Mouse (Mus musculus): ENCODE data around the gene Lamb2. TPM values are rescaled to one million over a fixed set of nuclear protein-coding genes. Genes with fewer than 3 reads are reported as not detected.

The Lamb2 gene
- polyA plus RNA-seq, 1 experiment from 2014 or later: 42.7 TPM

GRCm38 (mm10) chr9:108466219-108466618 is 13.3 kb upstream of the Lamb2 start:
- no peak overlapping the region for H3K4me3 ChIP-seq
- WGBS: 91% methylated on average over 2 of the region's 2 CpGs

GRCm38 (mm10) chr9:108469430-108469829 is 10.1 kb upstream of the Lamb2 start:
- peaks cover 35% of the 10 kb centered on the region for H3K36me3 ChIP-seq
- H3K9me3 ChIP-seq (replicated peaks): no peaks in the 10 kb centered on the region; the same call in 1 of the 2 replicates
- 87% methylated on average over 5 of the region's 5 CpGs for WGBS
- H3K27ac ChIP-seq (replicated peaks): no peak overlapping the region
- no peaks in the 10 kb centered on the region for H3K27me3 ChIP-seq (ENCODE audit: low read depth, poor library complexity, severe bottlenecking)
- H3K4me3 ChIP-seq: no peak overlapping the region
- H3K4me1 ChIP-seq: no peaks in the 10 kb centered on the region
- DNase-seq (ENCODE audit: low spot score): no peak

More at GRCm38 (mm10) chr9:108466219-108466618, 13.3 kb upstream of the Lamb2 start:
- DNase-seq (ENCODE audit: low spot score): no peak
- Histone ChIP-seq H3K9me3 (replicated peaks) (no peaks in the 10 kb centered on the region; the same call in 1 of the 2 replicates), H3K27ac (replicated peaks) (no peak overlapping the region), H3K36me3 (peaks cover 59% of the 10 kb centered on the region), H3K27me3 (ENCODE audit: low read depth, poor library complexity, severe bottlenecking) (no peaks in the 10 kb centered on the region), H3K4me1 (peaks cover 15% of the 10 kb centered on the region)

- no peak overlapping the region for H3K4me3 ChIP-seq
- H3K27me3 ChIP-seq (ENCODE audit: low read depth, poor library complexity, severe bottlenecking): no peaks in the 10 kb centered on the region
- peaks cover 31% of the 10 kb centered on the region for H3K36me3 ChIP-seq
- no peak overlapping the region for H3K27ac ChIP-seq (replicated peaks)
- DNase-seq (ENCODE audit: low spot score): no peak
- H3K9me3 ChIP-seq (replicated peaks): no peaks in the 10 kb centered on the region; the same call in 1 of the 2 replicates
- 85% methylated on average over 4 of the region's 4 CpGs for WGBS
- no peaks in the 10 kb centered on the region for H3K4me1 ChIP-seq
Observed at GRCm38 (mm10) chr9:108469845-108470244, 9.7 kb upstream of the Lamb2 start.

GRCm38 (mm10) chr9:108474528-108474927 is 5.0 kb upstream of the Lamb2 start:
- no peak for DNase-seq (ENCODE audit: low spot score)
- Histone ChIP-seq H3K4me3 (no peak overlapping the region), H3K36me3 (no peaks in the 10 kb centered on the region), H3K9me3 (replicated peaks) (no peaks in the 10 kb centered on the region), H3K4me1 (peaks cover 17% of the 10 kb centered on the region), H3K27me3 (ENCODE audit: low read depth, poor library complexity, severe bottlenecking) (no peaks in the 10 kb centered on the region), H3K27ac (replicated peaks) (no peak overlapping the region)
- WGBS: 67% methylated on average over 1 of the region's 1 CpGs

GRCm38 (mm10) chr9:108478638-108479156 is 839 bp upstream of the Lamb2 start:
- WGBS: under 1% methylated on average over 20 of the region's 20 CpGs
- Histone ChIP-seq H3K27ac (replicated peaks) (peak overlapping the region; percentile 91), H3K4me3 (peak overlapping the region; percentile 63), H3K27me3 (ENCODE audit: low read depth, poor library complexity, severe bottlenecking) (no peaks in the 10 kb centered on the region), H3K36me3 (peaks cover 21% of the 10 kb centered on the region), H3K9me3 (replicated peaks) (no peaks in the 10 kb centered on the region), H3K4me1 (peaks cover 36% of the 10 kb centered on the region)
- DNase-seq (ENCODE audit: low spot score): peak; percentile 89

- no peaks in the 10 kb centered on the region for H3K27me3 ChIP-seq (ENCODE audit: low read depth, poor library complexity, severe bottlenecking)
- WGBS: 31% methylated on average over 11 of the region's 11 CpGs
- peaks cover 36% of the 10 kb centered on the region for H3K4me1 ChIP-seq
- peak overlapping the region; percentile 91 for H3K27ac ChIP-seq (replicated peaks)
- peak overlapping the region; percentile 63 for H3K4me3 ChIP-seq
- peak; percentile 56 for DNase-seq (ENCODE audit: low spot score)
- H3K36me3 ChIP-seq: peaks cover 27% of the 10 kb centered on the region
- no peaks in the 10 kb centered on the region for H3K9me3 ChIP-seq (replicated peaks)
Observed at GRCm38 (mm10) chr9:108479241-108479640, 295 bp upstream of the Lamb2 start.

- no peaks in the 10 kb centered on the region for H3K27me3 ChIP-seq (ENCODE audit: low read depth, poor library complexity, severe bottlenecking)
- H3K27ac ChIP-seq (replicated peaks): peak overlapping the region; percentile 35; the same call in 1 of the 2 replicates
- H3K4me3 ChIP-seq: peak overlapping the region; percentile 63
- peaks cover 36% of the 10 kb centered on the region for H3K4me1 ChIP-seq
- no peak for DNase-seq (ENCODE audit: low spot score)
- H3K36me3 ChIP-seq: peaks cover 44% of the 10 kb centered on the region
- WGBS: 93% methylated on average over 28 of the region's 28 CpGs
- H3K9me3 ChIP-seq (replicated peaks): no peaks in the 10 kb centered on the region
Observed at GRCm38 (mm10) chr9:108480813-108481519, 1.4 kb downstream of the Lamb2 start.

GRCm38 (mm10) chr9:108481520-108482210 is 2.1 kb downstream of the Lamb2 start:
- peaks cover 36% of the 10 kb centered on the region for H3K4me1 ChIP-seq
- H3K27ac ChIP-seq (replicated peaks): no peak overlapping the region
- H3K9me3 ChIP-seq (replicated peaks): no peaks in the 10 kb centered on the region
- peaks cover 51% of the 10 kb centered on the region for H3K36me3 ChIP-seq
- DNase-seq (ENCODE audit: low spot score): no peak
- 90% methylated on average over 19 of the region's 19 CpGs for WGBS
- H3K27me3 ChIP-seq (ENCODE audit: low read depth, poor library complexity, severe bottlenecking): no peaks in the 10 kb centered on the region
- H3K4me3 ChIP-seq: no peak overlapping the region

- 93% methylated on average over 18 of the region's 18 CpGs for WGBS
- Histone ChIP-seq H3K4me1 (peaks cover 32% of the 10 kb centered on the region), H3K27me3 (ENCODE audit: low read depth, poor library complexity, severe bottlenecking) (no peaks in the 10 kb centered on the region), H3K27ac (replicated peaks) (no peak overlapping the region), H3K9me3 (replicated peaks) (no peaks in the 10 kb centered on the region), H3K36me3 (peaks cover 66% of the 10 kb centered on the region), H3K4me3 (no peak overlapping the region)
- no peak for DNase-seq (ENCODE audit: low spot score)
Observed at GRCm38 (mm10) chr9:108483051-108483790, 3.7 kb downstream of the Lamb2 start.

- H3K27me3 ChIP-seq (ENCODE audit: low read depth, poor library complexity, severe bottlenecking): no peaks in the 10 kb centered on the region
- 94% methylated on average over 15 of the region's 15 CpGs for WGBS
- H3K27ac ChIP-seq (replicated peaks): no peak overlapping the region
- no peaks in the 10 kb centered on the region for H3K9me3 ChIP-seq (replicated peaks)
- H3K36me3 ChIP-seq: peaks cover 74% of the 10 kb centered on the region
- DNase-seq (ENCODE audit: low spot score): no peak
- H3K4me3 ChIP-seq: no peak overlapping the region
- peaks cover 24% of the 10 kb centered on the region for H3K4me1 ChIP-seq
Observed at GRCm38 (mm10) chr9:108484021-108484420, 4.5 kb downstream of the Lamb2 start.

- no peak for DNase-seq (ENCODE audit: low spot score)
- WGBS: 93% methylated on average over 19 of the region's 19 CpGs
- Histone ChIP-seq H3K27ac (replicated peaks) (no peak overlapping the region), H3K9me3 (replicated peaks) (no peaks in the 10 kb centered on the region), H3K4me3 (no peak overlapping the region), H3K4me1 (peaks cover 21% of the 10 kb centered on the region), H3K36me3 (peaks cover 82% of the 10 kb centered on the region), H3K27me3 (ENCODE audit: low read depth, poor library complexity, severe bottlenecking) (no peaks in the 10 kb centered on the region)
Observed at GRCm38 (mm10) chr9:108485301-108485875, 5.9 kb downstream of the Lamb2 start.

GRCm38 (mm10) chr9:108486973-108487530 is 7.5 kb downstream of the Lamb2 start:
- Histone ChIP-seq H3K4me1 (peaks cover 27% of the 10 kb centered on the region), H3K27ac (replicated peaks) (no peak overlapping the region), H3K9me3 (replicated peaks) (no peaks in the 10 kb centered on the region), H3K36me3 (peaks cover 80% of the 10 kb centered on the region), H3K4me3 (no peak overlapping the region), H3K27me3 (ENCODE audit: low read depth, poor library complexity, severe bottlenecking) (no peaks in the 10 kb centered on the region)
- 93% methylated on average over 8 of the region's 8 CpGs for WGBS
- no peak for DNase-seq (ENCODE audit: low spot score)

Measured in midbrain, embryonic 10.5 days (tissue).